Mouse (Mus musculus) lung, adult 18-20 months (tissue): ENCODE measurements at regions not wholly inside any gene's neighbourhood (a gene's known extent, or its start where the extent isn't known, plus 50 kb on each side); places are given as distances from the start of the nearest gene placed in this dataset.
A peak's percentile ranks its signal among the peaks of the same experiment; 100 is the strongest.

Experiments
- DNase-seq, 2 experiments: peaks; one replicate each; pipeline ENCODE4 v3.0.0; 2022; ENCODE audit warnings: mixed read lengths in 2 of 2

DNA sequence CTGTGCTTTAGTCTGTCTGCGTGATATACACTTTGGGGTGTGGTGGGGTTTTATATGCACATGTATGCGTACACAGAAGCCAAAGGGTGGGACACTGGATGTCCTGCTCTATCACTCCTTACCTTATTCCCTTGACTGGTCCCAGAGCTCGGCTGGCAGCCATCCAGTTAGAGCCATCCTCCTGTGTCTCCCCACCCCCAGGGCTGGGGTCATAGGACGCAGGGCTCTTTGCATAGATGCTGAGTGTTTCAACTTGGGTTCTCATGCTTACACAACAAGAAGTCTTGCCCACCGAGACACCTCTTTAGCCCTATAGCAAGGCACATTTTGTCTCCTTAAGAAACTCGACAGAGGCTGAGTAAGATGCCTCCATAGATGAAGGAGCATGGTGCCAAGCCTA lies 357.2 kb downstream of the Prdm2 start:
- no peak for DNase-seq

DNA sequence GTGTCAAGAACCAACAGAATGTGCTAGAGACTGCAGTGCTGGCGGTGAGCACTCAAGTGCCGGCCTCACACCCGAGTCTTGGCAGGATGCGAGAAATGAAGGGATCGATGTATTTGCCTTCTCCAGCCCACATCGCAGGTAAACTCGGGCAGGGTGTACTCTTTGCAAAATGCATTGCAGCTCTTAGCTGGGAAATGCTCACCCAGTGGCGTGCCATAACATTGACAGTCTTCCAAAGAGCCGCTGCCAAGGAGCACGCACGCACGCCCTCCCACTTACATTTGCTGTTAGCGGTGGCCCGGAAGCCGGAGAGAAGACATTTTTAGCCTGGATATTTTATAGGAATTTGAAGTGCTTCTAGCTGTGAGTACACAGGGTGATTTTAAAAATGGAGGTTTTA lies 358.9 kb downstream of the Prdm2 start:
- no peak for DNase-seq

DNA sequence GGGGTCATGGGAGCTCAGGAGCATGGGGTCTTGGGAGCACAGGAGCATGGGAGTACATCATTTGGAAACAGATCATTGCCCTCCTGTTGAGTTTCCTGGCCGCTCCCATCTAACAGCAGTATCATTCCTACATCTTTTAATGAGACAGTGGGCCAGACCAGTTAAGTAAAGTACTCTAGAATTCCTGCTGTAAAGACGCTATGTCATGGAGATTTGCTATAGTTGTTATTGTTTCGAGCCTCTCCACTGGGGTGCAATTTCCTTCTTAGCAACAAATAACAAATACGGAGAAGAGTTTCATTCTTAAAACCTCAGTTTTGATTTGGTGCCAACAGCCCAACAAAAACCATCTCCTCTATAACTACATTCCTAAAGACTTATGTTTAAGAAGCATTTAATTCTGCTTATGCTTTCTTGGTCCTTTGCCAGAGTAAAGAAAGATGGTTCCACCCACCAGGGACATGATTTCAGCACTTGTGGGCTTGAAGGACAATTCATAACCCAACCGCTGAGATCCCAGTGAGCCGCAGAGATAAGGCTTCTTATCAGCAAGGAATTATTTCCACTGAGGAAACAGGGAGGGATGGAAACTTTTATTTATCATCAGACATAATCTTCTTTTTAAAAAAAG lies 367.6 kb downstream of the Prdm2 start:
- no peak for DNase-seq

DNA sequence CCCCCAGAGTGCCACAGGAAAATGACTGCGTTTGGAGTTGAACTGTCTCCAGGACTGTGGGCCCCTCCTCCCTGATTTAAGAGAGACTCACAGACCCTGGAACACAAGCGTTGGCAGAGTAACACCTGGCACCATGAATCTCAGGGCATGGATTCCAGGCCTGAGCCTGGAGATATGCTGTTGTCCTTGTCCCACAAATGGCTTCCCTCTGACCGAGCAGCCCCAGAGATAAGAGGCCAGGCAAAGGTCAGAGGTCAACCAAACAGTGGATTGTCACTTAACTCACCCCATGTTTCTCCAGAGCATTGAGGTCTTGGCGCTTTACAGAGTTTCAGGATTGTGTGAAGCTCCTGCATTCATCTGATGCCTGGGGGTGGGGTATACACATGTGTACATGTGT lies 373.3 kb downstream of the Prdm2 start:
- DNase-seq = no peak

DNA sequence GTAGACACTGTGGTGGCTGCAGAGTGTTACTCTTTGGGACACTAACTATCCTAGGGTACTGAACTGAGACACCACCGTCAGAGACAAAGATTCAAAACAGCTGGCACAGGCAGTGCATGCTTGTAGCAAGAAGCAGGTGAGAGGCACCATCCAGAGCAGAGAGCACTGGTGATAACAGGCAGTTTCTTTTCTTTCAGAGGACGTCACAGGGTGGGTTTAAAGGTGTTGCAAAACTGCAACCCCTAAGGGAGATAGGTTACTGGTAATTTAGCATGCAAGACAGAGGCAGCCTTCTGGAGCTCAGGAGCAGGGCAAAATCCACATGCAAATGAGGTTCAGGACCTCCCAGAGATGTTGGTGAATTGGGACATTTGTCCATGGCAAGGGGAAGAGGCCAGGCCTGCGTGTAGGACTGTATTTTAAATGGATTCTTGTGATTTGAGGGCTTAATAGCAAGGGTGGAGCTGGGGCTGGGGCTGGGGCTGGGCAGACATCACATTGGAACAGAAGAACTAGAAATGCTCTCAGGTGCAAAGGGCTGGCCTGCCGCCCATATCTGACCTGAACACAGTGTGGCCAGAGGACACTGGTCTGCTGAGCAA lies 374.3 kb downstream of the Prdm2 start:
- no peak for DNase-seq

DNA sequence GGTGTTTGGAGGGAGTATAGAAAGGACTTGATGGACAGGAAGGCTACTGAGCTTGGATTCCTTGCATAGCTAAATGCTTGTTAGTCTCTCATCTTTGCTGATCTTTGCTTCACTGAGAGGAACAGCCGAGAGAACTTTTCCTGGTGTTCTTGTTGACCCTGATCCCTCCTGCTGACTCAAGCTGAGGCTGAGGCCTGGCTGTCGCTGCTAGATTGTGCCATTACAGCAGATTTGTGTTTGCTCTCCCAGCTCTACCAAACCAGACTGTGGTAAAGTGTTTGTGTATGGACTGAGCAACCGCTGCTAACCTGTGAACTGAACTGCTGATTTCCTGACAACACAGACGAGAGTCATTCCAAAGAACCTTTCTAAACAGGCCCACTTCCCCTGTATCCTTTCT lies 375.2 kb downstream of the Prdm2 start:
- no peak for DNase-seq

DNA sequence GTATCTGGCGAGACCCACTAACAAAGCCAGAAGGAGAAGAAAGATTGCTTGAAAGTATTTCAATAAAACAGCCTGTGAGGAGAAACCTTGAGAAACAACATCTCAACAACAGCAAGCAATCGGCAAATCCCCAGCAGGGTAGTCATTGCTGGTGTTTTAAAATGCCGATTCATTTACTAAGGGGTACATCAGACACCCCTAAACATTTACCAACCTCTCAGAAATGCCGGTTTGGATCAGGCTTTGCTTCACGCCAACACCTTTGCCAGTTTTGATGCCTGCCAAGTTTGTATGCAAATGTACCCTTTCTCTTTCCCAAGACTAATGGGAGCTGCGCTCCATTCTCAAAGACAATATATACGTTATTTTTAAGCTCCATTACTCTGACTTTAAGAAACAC lies 383.1 kb downstream of the Prdm2 start:
- no peak for DNase-seq

DNA sequence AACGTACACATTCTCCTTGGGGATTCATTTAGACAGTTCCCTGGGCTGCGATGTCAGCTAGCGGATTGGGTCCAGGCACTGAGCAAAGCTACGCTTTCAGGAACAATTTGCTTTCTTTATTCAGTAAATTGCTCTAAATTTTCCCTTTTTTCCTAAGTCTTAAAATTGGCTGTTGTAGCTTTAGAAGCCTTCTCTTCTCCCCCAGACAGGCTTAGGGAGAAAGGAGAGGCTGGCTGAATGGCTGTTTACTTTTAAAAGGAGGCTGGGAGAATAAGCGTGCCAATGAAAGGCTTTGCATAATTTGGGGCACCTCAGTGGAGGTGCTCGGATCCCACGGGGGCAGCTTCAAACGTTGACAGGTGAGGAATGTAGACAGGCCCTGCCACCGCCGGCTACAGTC lies 383.8 kb downstream of the Prdm2 start:
- no peak for DNase-seq

DNA sequence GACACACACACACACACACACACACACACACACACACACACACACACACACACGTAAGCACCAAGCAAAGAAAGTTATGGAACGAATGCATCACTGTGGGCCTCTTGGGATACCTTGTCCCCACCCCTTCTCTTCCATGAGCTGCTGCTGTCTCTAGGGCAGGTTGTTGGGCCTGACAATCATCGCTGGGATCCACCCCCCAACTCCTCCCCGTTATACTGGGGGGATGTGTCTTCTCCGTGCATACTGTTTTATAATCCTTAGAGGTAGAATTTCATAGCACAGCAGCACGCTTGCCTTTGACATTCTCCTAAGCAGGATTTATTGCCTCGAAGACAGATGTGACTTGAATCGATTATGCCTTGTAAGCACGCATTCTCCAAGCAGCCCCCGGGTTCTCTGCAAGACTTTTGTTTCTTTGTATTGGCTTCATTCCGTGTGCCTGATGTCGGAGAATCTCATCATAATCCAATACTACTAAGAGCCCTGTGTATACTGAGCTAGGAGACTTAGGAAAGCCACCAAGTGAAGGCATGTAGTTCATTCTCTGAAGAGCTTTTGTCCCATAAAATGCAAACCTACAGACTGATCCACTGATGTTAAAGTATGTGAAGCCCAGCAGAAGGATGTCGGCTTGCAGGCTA lies 386.4 kb downstream of the Prdm2 start:
- no peak for DNase-seq

DNA sequence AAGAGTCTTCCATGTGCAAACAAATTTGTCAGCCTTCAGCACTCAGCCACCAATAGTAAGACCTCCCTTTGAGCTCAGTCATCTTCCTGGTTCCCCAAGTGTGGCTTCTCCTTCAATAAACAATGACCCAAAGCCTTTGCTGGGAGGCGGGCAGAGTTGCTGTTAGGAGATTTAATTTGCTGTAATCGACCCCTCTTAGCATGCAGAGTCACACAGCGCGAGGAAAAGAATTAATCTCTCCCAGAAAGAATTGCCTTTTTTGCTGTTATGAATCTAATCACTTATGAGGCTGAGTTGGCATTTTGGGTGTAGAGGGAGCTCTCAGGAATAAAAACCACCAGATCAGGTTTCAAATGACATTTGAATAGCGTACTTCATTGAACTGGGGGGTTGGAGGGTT lies 387.0 kb downstream of the Prdm2 start:
- no peak for DNase-seq

DNA sequence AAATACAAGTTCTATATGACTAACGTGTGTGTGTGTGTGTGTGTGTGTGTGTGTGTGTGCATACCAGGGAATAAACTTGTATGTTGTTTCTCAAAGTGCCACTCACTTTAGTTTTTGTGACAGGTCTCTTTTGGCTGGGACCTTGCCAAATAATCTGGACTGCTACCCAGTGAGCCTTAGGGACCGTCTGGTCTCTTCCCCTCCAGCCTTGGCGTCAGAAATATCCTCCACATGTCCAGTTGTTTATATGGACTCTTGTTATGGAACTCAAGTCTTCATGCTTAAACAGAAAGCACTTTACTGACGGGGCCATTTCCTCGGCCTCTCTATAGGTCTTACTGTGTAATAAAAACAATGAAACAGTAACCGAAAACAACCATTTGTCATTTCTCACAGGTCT lies 394.4 kb downstream of the Prdm2 start:
- DNase-seq = no peak

DNA sequence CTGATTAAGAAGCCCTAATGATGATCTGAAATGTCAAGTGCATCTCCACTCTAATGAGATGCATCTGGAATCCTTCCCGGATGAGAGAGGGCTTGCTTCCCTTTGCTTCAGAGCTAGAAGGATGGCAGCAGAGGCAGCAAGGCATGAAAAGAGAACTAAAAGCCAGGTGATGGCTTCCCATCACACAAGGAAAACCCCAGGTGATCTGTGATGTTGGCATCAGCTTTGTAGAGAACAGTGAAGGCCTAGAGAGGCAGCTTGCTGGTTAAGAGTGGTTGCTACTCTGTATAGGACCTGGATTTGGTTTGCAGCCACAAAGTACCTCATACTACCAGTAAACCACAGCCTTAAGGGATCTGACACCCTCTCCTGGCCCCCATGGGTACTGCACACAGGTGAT lies 395.8 kb downstream of the Prdm2 start:
- DNase-seq = no peak

DNA sequence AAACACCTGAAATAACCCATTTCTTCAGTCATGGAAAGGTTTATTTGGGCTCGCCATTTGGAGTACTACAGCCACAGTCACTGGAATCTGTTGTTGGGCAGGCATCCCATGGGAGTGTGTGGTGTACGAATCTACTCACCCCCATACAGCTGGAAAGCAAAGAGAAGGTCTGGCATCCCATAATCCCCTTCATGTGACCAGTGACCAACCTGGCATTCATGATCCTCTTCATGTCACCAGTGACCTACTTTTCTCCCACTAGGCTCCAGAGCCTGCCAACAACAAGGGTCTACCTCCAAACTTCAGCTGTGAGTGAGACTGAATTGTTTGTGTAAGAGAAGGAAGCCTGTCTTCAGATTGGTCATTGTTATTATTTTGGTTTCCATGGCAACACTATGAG lies 409.0 kb downstream of the Prdm2 start:
- no peak for DNase-seq

DNA sequence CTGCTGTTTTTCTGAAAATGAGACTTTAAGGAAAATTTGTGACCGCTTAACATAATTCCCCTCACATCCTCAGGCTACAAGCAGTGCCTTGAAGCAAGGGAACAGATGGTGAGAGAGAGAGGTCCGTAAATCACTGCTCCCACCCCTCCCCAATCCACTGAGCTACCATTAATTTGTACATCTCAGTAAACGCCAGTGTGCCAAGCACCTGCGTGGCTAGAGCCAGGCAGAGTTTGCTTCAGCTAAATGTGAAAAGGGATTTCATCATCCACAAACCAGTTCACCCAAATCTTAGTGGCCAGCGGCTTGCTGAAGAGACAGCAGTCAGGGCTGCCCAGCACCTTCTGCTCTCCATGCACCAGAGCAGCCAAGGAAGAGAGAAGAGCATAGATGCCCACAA lies 413.5 kb downstream of the Prdm2 start:
- DNase-seq = no peak

DNA sequence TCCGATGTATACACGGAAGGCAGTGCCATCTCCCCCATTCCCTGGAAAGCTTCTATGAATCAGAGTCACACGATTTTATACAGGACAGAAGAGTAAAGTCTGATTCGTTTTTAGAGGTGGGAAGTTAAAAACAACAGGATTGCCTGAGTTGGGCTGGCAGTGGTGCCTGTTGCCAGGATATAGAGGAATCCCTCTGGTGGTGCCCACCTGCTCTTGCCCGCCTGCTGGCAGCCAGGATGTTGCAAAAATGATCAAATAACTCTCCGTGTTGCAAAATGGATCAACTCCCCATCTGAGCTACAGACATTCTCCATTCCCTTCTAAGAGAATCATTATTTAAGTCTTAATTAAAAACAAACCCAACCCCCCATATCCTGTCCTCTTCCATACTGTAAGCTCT lies 414.0 kb downstream of the Prdm2 start:
- no peak for DNase-seq

DNA sequence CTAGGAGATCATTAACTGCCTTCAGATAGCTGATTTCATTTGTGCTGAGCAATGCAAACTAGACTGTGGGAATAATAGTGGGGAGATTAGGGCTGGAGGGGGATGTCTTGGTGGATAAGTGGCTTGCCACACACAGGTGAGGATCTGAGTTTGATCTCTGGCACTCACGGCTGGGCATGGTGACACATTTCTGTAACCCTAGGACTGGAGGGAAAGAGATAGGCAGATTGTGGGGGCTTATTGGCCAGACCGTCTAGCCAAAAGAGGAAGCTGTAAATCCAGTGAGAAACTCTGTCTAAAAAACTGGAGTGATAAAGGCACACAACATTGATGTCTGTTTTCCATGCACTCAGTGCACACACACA lies 420.2 kb downstream of the Prdm2 start:
- no peak for DNase-seq

DNA sequence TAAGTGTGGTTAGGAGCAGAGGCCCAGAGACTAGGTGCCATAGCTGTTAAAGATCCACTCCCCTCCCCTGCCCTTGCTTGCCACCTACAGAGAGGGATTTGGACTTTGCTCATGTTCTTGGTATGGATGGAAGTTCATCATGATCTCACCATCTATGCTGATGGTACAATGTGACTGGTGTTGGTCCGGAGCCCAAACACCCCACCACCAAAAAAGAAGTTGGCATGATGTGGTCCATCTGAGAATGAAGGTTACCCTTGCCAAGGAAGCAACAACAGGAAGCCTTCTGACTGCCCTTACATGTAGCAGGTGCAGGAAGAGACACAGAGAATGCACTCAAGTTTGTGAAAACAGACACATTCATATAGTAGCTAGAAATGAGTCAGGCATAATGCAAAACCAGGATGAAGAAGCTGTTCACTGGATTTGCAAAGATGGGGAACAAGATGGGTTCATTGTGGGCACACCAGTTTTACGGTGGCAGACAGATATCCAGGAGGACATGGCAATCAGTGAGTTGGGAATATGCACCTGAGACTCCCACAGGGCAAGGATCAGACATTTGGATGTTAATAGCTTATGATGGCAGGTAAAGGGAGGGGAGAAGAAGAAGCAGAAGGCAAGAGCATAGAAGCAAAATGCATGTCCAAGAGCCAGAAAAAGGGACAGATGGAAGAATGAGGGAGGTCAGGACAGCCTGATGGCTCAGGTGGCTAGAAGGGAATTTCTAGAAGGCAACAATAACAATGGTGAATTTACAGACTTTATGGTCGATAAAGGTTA lies 420.8 kb downstream of the Prdm2 start:
- DNase-seq = no peak

DNA sequence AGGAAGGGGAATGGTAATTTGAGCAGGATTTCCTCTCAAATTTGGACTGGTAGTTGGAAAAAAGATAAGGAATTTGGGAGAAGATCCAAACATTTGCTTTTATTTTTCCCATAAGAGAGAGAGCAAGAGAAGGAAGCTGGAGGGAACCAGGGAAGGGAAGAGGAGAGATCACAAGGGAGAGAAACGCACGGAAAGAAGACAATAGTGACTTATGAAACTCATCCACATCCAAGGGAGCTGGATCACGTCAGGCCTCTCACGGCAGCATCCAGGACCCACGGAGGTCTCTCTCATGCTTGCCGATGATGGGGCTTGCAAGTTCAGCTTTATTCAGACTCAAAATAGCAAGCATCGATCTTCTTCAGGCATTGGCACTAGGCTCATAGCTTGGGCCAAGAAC lies 423.7 kb downstream of the Prdm2 start:
- DNase-seq = no peak

DNA sequence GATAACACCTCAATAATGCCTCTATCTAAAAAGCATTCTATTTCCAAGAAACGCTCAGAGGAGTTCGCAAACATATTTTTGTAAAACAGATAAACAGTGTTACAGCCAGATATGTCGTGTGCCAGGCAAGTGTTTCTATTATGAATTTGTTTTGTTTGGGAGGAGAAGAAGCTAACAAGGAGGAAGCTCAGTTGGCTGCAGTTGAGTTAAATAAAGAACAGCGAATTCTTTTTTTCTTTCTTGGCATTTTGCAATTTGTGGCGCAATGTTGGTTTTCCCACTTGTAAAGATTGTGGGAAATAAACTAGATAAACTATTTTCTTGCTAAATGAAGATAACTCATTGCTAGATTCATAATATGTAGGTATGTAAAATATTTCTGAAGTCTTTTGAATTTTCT lies 427.4 kb downstream of the Prdm2 start:
- DNase-seq = peak in 1 of 2 experiments; percentile 5

DNA sequence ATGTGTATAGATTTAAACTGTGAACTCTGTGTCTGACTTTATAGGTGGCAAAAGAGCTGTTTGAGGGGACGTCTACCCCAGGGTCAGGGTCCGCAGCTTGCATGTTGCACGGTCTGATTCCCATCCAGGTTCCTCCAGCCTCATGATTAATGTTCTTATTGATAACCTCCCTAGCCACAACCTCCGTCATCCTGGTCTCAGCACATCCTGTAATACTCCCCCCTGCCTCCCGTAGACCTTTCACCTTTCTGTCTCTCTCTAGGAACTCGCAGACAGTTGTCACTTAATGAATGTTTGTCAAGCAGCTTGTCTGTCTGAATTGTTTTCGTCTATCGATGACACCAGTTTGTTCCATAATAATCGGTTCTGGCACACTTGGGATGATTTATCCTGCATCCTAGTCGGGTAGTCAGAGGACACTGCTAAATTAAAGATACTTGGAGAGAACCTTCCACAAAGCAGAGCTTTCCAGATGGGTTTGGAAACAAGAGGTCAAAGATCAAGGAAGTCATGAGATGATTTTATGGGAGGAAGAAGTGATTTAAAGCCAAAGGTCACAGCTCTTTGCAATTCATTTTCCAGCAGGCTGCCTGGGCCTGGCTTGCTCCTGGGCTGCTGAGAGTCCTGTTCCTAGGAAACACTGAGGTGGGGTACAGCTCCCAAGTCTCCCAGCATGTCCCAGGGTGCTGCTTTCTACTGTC lies 435.9 kb downstream of the Prdm2 start:
- DNase-seq = no peak

DNA sequence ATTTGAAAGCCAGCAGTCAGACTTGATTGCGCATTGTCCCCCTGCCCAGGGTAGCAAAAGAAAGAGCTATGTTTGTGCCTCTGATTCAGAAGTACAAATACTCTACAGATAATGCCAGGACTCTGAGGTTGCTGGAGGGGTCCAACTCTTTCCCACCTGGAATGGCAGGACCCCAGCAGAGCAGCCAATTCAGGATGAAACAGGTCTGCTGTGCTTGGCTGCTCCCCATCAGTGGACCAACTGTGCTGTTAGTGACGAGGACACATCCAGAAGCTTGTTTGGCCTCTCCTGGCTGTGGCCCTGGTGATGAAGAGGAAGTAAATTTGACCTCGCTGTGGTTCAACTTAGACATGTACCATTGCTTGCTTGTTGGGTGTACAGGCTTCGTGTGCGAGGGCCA lies 437.8 kb downstream of the Prdm2 start:
- DNase-seq = no peak

DNA sequence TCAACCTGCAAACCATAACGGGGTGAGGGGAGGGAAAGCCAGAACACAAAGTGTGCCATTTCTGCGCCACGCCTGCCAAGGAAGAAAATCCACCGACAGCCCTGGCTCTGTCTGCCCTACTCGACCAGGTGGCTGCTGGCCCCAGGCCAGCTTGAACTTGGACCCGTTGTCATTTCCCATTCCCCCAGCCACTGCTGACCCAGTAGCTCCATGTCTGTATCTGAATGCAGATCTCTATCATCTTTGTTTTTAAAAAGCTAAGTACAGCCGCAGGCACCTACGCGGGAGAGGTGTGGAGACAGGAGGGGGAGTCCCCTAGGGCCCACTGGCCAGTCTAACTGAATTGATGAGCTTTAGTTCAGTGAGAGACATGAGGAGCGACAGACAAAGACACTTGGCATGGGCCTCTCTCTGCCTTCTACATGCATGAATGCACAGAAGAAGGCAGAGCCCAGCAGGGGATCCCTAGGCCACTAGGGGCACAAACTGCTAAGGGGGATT lies 439.1 kb downstream of the Prdm2 start:
- DNase-seq = no peak

DNA sequence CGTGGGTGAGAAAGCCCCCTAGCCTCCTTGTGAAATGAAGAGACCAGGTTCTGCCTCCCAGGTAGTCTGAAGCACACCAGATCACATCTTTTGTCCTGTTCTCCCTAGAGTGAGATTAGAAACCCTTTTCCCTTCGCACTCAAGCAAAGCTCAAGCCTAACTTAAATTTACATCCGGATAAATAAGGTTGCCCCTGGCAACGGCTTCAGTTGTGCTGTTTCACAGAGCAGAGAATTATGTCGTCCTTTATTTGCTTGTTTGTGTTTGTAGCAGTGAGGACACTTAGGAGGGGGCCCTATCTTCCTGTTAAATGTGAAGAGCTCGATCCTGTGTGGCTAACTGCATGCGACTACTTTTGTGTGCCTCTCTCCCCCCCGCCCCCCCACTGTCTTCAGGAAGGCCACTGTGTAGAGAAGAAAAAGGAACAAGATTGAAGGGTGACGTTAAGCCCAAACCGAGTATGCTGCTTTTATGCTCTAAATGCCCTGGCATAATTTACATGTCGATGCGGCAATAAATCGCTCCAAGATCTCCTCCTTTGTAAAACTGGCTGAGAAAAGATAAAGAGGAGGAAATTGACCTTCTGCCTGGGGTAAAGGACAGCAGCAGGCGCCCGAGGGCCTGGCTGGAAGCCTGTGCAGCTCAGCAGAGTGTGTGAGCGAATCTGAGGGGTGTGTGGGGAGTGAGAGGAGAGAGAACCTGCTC lies 439.9 kb downstream of the Prdm2 start:
- DNase-seq = no peak
